Mouse (Mus musculus): ENCODE results near the gene Atg10.
"Not testable (repeated sequence)": the region's sequence is repeated elsewhere in the genome, so short reads cannot be mapped to it uniquely, and the experiment has no call there.

Gene Atg10

DNA sequence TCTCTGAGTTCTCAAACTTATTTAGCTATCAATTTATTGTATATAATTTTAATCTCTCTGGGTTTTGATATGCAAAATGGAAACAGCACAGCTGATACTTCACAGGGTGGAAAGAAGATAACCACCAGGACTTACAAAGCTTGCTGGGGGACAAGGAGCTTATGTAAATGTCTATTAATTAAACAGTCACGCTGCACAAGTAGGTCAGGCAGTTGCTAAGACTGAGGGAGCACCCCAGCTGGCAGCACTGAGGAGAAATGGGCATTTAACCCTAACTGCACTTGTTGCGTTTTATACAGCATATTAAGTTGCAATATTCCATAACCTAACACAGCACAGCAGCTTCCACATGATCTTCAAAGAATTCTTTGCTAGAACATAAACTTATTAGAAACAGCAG is 264.9 kb downstream of the Atg10 start:
- no peak for DNase-seq (ENCODE audit: low spot score in 2 of 2)

DNA sequence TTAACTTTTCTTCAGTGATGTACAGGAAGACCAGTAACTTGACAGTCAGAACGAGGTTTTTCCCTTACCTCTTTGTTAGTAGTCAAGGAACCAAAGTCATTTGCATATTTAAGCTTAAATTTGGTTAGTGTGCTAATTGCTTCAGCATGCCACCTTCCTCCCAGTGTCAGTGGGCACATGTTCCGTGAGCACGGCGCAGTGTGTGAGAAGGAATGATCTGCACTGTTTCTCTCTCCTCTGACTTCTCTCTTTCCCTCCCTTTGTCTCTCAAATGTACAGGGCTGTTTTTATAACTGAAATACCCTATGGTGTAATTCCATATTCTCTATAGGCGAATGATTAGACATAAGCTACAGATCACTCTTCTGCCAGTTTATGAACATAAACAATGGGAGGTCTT is 284.2 kb downstream of the Atg10 start:
- DNase-seq (ENCODE audit: low spot score in 2 of 2): no peak

DNA sequence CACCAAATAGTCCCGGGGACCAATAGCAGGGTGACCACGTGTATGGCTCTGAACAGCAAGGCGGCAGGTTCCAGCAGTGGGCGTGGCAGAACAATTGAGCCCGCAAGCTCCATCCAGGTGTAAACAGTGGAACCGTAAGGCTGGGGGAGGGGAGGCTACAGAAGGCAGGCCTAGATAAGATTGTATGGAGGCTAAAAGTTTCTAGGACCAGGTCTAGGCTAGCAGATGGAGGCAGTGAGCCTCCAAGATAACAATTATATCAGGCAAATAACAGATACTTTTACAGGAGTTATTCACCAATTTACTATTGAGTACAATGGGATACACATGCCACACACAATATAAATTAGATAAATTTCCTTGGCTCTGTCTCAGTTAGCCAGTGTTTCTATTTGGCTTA is 284.6 kb downstream of the Atg10 start:
- DNase-seq (ENCODE audit: low spot score in 2 of 2): peak; percentile 13 to 36

DNA sequence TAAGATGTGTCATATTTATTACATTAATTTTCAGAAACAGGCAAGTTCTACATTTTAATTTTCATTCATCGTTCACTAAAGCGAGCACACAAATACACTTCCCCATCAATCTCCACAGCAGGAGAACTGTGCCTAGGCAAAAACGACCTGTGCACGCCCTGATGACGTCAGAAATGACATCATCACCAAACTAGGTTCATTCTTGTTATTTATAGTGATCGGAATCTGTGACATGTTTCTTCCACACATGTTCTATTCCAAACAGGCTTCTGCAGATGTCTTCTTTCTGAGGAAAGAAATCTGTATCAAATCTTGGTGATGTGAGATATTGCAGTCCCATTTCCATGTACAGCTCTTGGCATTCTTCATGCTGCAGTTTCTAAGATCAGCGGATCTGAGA is 287.9 kb downstream of the Atg10 start:
- no peak for DNase-seq (ENCODE audit: low spot score in 2 of 2)

DNA sequence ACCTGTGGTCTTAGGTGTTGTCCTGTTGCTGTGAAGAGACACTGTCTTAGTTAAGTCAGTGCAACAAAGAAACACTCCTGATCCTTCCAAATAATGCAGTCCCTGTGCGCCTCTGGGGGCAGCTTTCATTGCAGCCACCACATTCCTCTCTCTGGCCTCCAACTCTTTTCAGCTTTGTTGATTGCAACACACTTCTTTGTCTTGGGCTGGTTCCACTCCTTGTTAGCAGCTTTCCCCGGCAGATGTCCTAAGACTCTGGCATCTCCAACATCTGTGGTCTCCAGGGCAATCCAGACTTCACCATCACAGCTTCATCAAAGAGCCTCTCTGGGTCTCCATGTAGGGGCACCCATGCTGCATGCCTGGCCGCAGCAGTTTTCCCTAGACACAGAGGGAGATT is 290.5 kb downstream of the Atg10 start:
- no peak for DNase-seq (ENCODE audit: low spot score in 2 of 2)

DNA sequence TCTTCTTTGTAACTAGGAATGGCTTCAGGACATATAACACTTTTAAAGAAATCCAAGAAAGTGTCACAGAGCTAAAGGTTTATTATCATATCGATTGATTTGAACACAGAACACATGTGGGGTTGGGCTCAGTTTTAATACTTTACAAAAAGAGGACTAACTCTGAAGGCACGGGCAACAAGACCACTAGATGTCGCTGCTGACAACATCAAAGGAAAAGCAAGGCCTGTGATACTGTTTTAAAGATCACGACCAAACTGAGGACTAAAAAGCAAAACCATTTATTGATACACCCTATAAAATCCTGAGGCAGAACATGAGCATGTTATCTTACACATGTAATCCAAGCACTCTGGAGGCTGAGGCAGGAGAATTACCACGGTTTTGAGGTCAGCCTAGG is 293.9 kb downstream of the Atg10 start:
- peak; percentile 50 to 70 for DNase-seq (ENCODE audit: low spot score in 2 of 2)

DNA sequence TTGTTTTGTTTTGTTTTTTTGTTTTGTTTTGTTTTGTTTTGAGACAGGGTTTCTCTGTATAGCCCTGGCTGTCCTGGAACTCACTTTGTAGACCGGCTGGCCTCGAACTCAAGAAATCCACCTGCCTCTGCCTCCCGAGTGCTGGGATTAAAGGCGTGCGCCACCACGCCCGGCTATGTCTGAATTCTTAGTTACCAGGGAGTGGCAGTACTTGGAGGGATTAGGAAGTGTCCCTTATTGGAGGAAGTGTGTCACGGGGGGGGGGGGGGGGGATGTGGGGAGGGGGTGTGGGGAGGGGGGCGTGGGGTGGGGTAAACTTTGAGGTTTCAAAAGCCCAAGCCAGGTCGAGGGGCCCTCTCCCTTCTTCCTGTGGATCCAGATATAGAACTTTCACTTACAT is 295.5 kb downstream of the Atg10 start:
- not testable (repeated sequence) for DNase-seq (ENCODE audit: low spot score in 2 of 2)

DNA sequence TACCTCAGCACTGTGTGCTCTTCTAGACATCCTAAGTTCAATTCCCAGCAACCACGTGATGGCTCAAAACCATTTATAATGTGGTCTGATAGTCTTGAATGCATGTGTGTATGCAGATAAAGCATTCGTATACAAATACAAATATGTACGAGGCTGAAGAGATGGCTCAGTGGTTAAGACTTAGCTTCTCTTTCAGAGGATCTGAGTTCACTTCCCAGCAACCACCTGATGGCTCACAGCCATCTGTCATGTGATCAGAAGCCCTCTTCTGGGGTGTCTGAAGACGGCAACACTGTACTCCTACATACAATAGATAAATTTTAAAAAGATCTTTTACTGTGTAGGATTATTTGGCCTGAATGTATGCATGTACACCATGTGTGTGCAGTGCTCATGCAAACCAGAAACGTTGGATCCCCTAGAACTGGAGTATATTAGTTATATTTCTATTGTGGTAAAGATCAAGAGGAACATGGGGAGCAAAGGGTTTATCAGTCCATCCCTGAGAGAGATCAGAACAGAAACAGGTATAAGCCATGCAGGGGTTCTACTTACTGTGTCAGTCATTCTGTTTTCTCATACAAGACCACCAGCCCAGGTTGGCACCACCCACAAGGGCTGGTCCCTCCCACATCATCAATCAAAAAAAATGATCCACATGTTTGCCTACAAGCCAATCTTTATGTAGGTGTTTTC is 296.7 kb downstream of the Atg10 start:
- no peak for DNase-seq (ENCODE audit: low spot score in 2 of 2)

DNA sequence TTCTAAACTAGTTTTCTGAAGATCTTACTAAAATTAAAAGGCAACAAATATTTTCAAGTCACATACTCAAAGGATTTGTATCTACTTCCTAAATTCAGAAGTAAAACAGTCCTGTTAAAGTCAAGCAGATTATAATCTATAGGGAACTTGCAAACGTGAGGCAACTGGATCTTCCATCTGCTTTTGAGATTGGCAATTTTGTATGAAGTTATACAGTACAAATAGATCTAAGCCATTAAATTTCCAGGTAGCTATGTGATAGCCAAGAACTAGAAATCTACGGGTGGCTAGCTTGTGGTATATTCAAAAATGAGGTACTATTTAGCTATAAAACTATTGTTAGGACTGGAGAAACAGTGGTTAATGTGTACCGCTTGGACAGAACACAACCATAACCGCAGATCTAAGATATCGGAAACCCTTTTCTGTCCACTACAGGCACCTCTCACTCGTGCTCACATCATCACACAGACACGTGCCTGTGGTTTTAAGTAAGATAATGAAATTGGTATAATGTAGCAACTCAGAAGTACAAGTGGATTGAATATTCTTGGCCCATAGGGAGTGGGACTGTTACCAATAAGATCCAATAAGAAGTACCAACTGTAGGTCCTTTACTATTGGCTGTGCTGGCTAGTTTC is 297.5 kb downstream of the Atg10 start:
- DNase-seq (ENCODE audit: low spot score in 2 of 2): no peak

DNA sequence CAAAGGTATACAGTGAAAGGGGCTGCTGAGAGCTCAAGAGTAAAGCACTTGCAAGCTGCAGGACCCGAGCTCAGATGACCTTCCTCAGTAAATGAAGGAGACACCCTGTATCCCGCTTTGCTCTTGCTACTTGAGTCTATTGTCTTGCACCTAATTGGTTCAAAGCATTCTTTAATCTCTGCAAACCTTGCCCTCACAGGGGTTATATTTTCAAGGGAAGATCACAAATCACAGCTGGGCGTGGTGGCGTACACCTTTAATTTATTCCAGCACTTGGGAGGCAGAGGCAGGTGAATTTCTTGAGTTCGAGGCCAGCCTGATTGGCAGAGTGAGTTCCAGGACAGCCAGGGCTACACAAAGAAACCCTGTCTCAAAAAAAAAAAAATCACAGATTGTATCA is 298.6 kb downstream of the Atg10 start:
- no peak for DNase-seq (ENCODE audit: low spot score in 2 of 2)

DNA sequence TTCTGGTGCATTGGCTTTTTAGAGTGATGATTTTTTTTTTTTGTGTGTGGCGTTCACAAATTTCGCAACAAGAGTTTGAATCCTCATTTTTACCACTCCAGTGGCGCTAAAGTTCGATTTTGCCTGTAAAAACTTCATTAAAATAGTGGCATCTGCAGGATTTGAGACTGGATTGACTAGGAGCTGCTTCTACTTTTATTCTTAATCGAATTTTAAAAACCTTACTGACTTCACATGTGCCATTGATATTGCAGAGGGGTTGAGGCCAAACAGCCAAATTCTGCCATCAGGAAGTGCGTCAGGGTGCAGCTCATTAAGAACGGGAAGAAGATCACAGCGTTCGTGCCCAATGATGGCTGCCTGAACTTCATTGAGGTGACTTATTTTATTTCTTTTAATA is 299.7 kb downstream of the Atg10 start:
- no peak for DNase-seq (ENCODE audit: low spot score in 2 of 2)

DNA sequence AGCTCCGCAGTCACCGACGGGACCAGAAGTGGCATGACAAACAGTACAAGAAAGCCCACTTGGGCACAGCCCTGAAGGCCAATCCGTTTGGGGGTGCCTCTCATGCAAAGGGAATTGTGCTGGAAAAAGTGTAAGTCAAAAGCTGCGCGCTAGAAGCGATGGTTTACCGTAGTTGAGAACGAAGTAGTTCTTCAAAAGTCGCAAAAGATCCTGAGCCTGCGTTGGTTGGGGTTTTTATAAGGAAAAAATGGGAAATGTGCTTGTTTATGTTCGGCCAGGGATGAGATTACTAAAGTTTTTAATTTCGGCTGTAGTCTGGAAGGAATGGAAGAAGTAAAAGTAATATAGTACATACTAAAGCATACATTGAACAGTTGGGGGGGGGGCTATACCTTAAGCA is 300.2 kb downstream of the Atg10 start:
- not testable (repeated sequence) for DNase-seq (ENCODE audit: low spot score in 2 of 2)

DNA sequence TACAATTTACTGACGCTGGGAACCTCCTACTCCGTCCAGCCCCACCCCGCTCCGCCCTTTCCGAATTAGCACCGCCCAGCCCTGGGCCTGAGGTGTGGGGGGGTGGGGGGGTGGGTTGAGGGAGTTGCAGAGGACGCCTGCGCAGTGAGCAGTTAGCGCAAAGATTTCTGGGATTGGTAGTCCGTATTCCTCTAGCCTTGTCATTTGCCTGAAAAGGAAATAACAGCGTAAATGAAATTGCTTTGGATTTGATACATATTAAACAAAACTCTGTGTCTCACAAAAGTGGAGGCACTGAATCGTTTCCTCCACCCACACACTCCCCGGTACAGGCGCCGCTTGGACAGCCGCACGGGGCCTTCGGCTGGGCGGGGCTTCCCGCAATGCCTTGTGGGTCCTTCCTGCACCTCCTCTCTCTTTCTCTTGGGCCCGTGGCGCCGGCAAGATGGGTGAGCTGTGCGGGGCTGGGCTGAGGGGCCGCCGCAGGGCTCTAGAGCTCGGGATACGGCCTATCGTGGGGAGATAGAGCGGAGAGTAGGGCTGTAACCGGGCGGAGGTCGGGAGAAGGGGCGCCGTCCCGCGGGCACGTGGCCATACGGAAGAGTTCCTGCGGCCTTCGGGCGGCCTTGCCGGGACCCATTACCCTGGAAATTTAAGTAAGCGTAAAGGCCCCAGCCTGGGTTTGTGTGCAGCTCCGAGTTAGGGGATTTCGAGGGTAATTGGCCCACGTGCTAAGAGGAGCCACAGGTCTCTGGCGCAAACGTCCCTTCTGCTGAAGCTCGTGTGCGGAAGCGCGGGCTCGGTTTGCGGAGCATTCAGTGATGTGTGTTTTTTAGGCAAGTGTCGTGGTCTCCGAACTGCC is 300.8 kb downstream of the Atg10 start, which contains the start of gene Rps23:
Gene Rps23, plus strand, starts transcription at position 208 of the 862 bp plus-strand sequence.
- DNase-seq (ENCODE audit: low spot score in 2 of 2): peak; percentile 86 to 89

DNA sequence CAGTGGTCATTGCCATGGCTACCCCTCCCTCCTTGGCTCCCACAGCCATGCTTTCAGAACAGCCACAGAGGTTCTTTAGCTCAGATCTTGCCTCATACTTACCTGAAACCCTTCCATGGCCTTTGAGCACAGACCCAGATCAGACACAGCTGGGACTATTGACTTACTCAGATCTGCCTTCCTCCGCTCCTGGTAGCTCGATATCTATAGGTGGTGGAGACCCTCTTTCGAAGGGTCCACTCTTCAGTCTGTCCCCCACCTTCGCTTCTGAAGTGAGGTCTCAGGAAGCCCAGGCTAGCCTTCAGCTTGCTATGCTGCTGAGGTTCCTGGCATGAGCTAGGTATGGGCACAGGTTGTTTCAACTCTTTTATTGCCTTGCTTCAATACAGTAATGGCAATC is 309.0 kb downstream of the Atg10 start:
- no peak for DNase-seq (ENCODE audit: low spot score in 2 of 2)

DNA sequence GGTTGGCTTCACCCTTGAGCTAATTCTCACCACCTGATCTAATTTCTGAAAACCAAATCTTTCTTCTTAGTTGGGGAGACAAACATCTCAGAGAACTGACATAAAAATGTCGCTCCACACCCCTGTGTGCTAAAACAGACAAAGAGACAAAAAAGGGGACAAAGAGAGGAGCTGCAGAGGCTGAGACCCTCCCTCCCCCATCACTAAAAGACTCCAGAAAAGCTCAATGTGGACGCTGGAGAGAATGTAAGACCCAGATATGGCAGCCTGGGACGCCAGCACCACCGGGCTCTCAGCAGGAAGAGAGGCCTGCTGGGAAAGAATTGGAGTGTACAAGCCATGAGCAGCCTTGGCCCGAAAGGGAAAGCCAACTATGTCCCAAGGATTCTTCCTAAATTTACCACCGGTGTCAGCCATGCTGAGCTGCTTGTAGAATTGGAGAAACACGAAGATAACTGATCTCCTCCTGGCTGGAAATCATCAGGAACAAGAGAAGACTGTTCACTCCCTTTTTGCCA is 310.0 kb downstream of the Atg10 start:
- DNase-seq (ENCODE audit: low spot score in 2 of 2): no peak

DNA sequence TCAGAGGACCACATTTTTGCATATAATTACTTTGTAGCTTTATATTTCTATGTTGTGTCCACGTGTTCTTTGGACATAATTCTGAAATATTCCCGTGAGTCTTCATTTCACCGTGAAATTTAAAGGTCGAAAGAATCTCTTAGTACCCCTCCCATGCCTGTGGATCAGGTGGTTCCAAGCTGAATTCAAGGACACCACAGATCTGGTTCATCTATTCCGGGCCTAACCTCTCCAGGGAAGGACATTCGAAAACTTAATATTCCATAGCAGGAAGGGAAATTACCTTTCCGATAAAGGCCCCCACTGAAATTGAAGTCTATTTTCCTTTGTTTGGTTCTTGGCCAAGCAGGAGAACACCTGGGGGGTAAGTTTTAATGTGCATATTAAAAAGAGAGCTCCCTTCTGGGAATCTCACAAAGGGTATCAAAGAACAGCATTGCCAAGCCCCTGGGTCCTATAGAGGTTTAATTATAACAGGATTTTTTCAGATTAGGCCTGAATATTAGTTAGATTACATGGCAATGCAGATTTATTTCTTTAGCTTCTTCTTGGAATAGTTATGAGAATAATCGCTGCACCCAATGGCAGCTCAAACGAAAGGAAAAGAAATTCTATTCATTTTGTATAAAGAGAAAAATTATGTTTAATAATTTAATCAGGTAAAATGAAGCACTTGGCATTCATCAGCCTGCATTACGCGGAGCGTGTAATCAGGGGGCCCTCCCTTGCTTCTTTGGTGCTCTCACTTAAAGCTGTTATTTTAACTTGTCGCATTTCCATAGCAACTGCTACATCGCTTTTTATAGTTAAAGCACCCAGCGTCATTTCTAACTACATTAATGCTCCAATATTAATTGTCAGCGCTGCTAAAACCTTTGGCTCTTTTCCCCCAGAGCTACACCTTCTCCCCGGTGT is 310.8 kb downstream of the Atg10 start:
- DNase-seq (ENCODE audit: low spot score in 2 of 2): no peak

DNA sequence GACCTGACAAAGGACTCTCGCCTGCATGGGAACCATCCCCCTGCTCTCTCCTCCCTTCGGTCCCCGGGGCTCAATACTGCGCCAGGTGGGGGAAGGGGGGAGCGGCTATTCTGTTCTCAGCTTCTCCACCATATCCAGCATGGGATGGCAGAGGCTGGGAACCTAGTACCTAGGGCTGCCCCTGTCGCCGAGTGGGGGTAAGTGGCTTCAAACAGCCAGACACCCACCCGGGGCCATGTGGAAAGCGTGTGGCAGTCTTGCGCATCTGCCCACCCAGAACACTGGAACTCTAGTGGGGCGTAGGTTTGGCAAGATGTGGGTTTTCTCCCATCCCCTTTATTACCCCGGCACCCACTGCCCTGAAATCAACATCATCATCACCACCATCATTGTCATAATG is 316.4 kb downstream of the Atg10 start:
- DNase-seq (ENCODE audit: low spot score in 2 of 2): no peak

DNA sequence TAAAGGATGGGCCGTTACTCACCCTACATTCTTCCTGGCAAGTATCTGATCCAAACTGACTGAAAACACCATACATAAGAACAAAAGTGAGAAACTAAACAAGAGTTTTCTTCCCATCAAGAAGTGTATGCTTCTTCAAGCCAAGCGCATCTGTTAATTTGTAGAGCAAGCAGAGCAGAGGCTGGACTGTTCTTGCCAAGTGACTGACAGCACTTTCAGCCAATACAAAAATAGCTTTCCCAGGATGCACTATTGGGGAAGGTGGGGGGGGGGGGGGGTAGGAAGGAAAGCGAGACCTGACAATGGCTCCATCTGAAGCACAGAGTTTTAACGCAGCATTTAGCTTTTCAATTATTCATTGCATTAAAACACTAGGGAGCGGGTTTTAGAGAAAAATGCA is 318.6 kb downstream of the Atg10 start, which contains the start of gene Atp6ap1l:
Gene Atp6ap1l, minus strand, starts transcription at position 180 of the 400 bp plus-strand sequence.
- no peak for DNase-seq (ENCODE audit: low spot score in 2 of 2)

DNA sequence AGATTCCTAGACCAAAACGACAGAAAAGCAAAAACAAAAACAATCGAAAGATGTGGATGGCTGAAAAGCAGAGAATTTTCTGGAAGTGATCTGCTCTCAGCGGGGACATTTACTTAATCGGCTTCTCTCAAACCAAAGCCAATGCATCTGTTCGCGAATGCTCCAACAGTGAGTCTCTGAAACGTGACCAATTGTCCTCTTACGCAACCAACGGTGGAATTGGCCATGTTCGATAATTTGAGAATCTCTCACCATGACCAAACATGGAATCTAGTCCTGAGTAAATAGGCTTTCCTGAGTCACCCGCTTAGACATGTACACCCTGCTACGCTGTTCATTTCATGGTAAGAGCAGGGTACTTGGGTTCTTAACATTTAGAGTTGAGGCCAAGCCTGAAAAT is 326.9 kb downstream of the Atg10 start:
- no peak for DNase-seq (ENCODE audit: low spot score in 2 of 2)

DNA sequence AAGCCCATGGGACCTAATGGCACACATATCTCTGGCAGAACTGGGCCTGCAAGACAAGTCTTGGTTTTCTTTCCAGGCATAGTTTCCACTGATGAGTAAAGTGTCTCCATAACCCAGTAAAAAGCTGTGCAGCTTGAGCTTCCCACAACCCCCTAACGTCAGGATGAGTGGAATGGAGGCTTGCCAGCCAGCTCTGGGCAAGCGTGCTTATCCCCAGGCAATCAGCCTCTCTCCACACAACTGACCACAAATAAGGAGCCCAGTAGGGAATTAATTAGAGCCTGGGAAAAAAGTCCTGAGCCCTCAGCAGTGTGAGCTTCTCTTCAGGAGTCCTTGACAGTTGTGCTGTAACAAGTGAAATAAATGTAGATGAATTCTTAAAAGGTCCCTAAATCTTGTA is 327.7 kb downstream of the Atg10 start:
- no peak for DNase-seq (ENCODE audit: low spot score in 2 of 2)

DNA sequence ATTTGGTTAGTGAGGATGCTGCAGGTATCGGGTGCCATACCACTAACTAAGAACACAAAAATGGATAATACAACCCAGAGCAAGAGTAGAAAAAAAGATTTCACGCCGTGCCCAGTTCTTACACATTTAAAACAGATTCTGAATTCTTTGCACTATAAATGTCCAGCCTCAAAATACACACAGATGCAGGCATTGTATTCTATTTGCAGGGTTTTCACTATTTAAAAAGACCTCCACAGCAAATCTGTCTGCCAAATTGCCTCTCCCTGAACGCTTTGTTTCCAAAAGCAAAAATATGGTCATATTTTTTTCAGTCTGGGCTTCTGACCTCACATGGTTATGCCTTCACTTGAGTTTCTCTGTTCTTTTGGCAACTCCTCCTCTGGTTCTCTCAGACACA is 328.9 kb downstream of the Atg10 start:
- no peak for DNase-seq (ENCODE audit: low spot score in 2 of 2)

All from spleen, postnatal 36 days (tissue).